Mouse (Mus musculus) lung, postnatal 0 days (tissue): ENCODE measurements at regions not wholly inside any gene's neighbourhood (a gene's known extent, or its start where the extent isn't known, plus 50 kb on each side); places are given as distances from the start of the nearest gene placed in this dataset.

Experiments
- ATAC-seq: fragments of 200-750 bp; cut with Nextera tagmentation; 2 replicates; pipeline ENCODE4 v1.8.0; 2017; ENCODE audit warnings: moderate library complexity
- DNase-seq: peaks from one replicate; pipeline ENCODE4 v3.0.0-alpha.2; 2016; ENCODE audit warnings: low spot score
- H3K27ac ChIP-seq: fragments of 300-500 bp; sonication (generic); 2 replicates; pipeline ENCODE4 v1.5.1; 2014; ENCODE audit warnings: antibody characterized with exemption, mild to moderate bottlenecking, low read length, mixed read lengths
- H3K27me3 ChIP-seq: fragments of 300-500 bp; sonication (generic); replicated peaks from 2 replicates; pipeline ENCODE4 v1.6.1; 2014; ENCODE audit warnings: low read length, mixed read lengths; ENCODE audit not compliant: insufficient read depth
- H3K36me3 ChIP-seq: fragments of 300-500 bp; sonication (generic); 2 replicates; pipeline ENCODE4 v1.6.1; 2014; ENCODE audit warnings: low read length, mixed read lengths; ENCODE audit not compliant: insufficient read depth
- H3K4me1 ChIP-seq: fragments of 300-500 bp; sonication (generic); 2 replicates; pipeline ENCODE4 v1.6.1; 2014; ENCODE audit warnings: antibody characterized with exemption, low read depth, low read length, mixed read lengths; ENCODE audit not compliant: insufficient read depth
- H3K4me2 ChIP-seq: fragments of 300-500 bp; sonication (generic); replicated peaks from 2 replicates; pipeline ENCODE4 v1.6.1; 2014; ENCODE audit warnings: low read depth, mild to moderate bottlenecking, low read length, moderate library complexity, mixed read lengths
- H3K4me3 ChIP-seq: fragments of 300-500 bp; sonication (generic); 2 replicates; pipeline ENCODE4 v1.5.1; 2014; ENCODE audit warnings: low read depth, low read length
- H3K9ac ChIP-seq: fragments of 300-500 bp; sonication (generic); replicated peaks from 2 replicates; pipeline ENCODE4 v1.6.1; 2014; ENCODE audit warnings: low read depth, mild to moderate bottlenecking
- H3K9me3 ChIP-seq: fragments of 300-500 bp; sonication (generic); 2 replicates; pipeline ENCODE4 v1.6.1; 2016; ENCODE audit warnings: low read length, mixed read lengths
- CTCF ChIP-seq: IDR thresholded peaks from 2 replicates; pipeline ENCODE4 v1.5.1; 2016; ENCODE audit warnings: antibody characterized with exemption, mild to moderate bottlenecking
- EP300 ChIP-seq: IDR thresholded peaks from 2 replicates; pipeline ENCODE4 v1.6.1; 2016; ENCODE audit warnings: antibody characterized with exemption, mild to moderate bottlenecking, control low read depth
- WGBS: fragments of 180-500 bp; shearing (Covaris S2); extraction: QIAGEN DNeasy Blood & Tissue Kit; methylation state at CpG from one replicate; pipeline ENCODE4 v1.1.7; 2014; 5-methylcytosine and 5-hydroxymethylcytosine counted together

DNA sequence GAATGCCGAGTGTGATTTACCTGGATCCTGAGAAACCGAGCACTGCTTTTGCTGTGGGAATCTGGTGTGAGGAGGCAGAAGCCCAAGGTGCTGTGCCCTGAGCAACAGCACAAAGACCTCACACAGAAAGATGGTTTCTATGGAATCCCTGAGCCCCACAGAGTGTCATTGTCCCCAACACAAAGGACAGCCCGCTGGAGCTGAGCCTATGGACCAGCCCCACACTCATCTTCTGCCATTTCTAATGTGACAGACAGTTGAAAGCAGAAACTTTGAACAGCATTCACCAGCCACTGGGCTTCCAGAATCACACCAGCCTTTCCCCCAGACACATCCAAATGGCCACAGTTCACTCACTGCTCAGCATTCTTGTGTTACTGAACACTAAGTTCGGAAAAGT, 171.5 kb upstream of the A430005L14Rik start:
- Histone ChIP-seq H3K9me3 (no peaks in the 10 kb centered on the region), H3K36me3 (no peaks in the 10 kb centered on the region), H3K4me2 (no peak overlapping the region), H3K9ac (no peak overlapping the region), H3K27ac (no peak overlapping the region), H3K27me3 (no peaks in the 10 kb centered on the region), H3K4me3 (no peak overlapping the region), H3K4me1 (no peaks in the 10 kb centered on the region)
- DNase-seq, result no peak
- WGBS, result 80% methylated on average over 4 of the region's 4 CpGs
- no peak for ATAC-seq
- TF ChIP-seq EP300, result no peak
- TF ChIP-seq CTCF, result no peak

- H3K27ac ChIP-seq, result no peak overlapping the region
- no peak overlapping the region for H3K9ac ChIP-seq
- TF ChIP-seq EP300, result no peak
- TF ChIP-seq CTCF, result no peak
- no peaks in the 10 kb centered on the region for H3K9me3 ChIP-seq
- no peaks in the 10 kb centered on the region for H3K4me1 ChIP-seq
- H3K36me3 ChIP-seq, result no peaks in the 10 kb centered on the region
- H3K4me2 ChIP-seq, result no peak overlapping the region
- no peaks in the 10 kb centered on the region for H3K27me3 ChIP-seq
- WGBS, result 55% methylated on average over 13 of the region's 13 CpGs
- DNase-seq (no peak), ATAC-seq (no peak)
- H3K4me3 ChIP-seq, result no peak overlapping the region
Observed at GRCm38 (mm10) chr4:153792307-153792706, 164.7 kb upstream of the A430005L14Rik start.

GRCm38 (mm10) chr4:153798061-153798460, 159.0 kb upstream of the A430005L14Rik start:
- ATAC-seq, result no peak
- H3K9ac ChIP-seq, result no peak overlapping the region
- no peaks in the 10 kb centered on the region for H3K36me3 ChIP-seq
- H3K27ac ChIP-seq, result no peak overlapping the region
- no peaks in the 10 kb centered on the region for H3K9me3 ChIP-seq
- no peak overlapping the region for H3K4me2 ChIP-seq
- H3K27me3 ChIP-seq, result no peaks in the 10 kb centered on the region
- H3K4me1 ChIP-seq, result no peaks in the 10 kb centered on the region
- no peak for DNase-seq
- WGBS, result 65% methylated on average over 7 of the region's 7 CpGs
- TF ChIP-seq EP300, result no peak
- TF ChIP-seq CTCF, result no peak
- no peak overlapping the region for H3K4me3 ChIP-seq

DNA sequence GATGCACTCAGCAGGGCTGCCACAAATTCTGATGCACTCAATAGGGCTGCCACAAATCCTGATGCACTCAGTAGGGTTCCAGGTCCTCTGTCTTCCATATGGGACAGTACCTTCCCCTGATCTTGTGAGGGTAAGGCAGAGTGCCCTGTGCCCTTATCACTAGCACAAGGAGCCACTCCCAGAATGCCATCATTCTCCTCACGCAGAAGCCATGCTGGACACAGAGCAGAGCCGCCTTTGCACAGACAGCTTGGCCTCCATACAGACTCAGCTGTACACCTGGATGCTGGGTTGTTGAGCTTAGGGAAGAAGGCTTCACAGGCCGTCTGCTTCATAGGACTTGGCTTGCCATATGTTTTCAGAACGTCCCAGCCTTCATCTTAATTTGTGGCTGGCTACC, 151.3 kb upstream of the A430005L14Rik start:
- H3K4me3 ChIP-seq, result no peak overlapping the region
- TF ChIP-seq CTCF (no peak), EP300 (no peak)
- H3K9ac ChIP-seq, result no peak overlapping the region
- no peaks in the 10 kb centered on the region for H3K4me1 ChIP-seq
- H3K9me3 ChIP-seq, result no peaks in the 10 kb centered on the region
- H3K27me3 ChIP-seq, result no peaks in the 10 kb centered on the region
- H3K36me3 ChIP-seq, result no peaks in the 10 kb centered on the region
- 27% methylated on average over 4 of the region's 4 CpGs for WGBS
- DNase-seq, result no peak
- no peak for ATAC-seq
- H3K4me2 ChIP-seq, result no peak overlapping the region
- H3K27ac ChIP-seq, result no peak overlapping the region

- H3K4me2 ChIP-seq, result no peak overlapping the region
- WGBS, result 6% methylated on average over 10 of the region's 10 CpGs
- no peak overlapping the region for H3K9ac ChIP-seq
- peak; percentile 59 for ATAC-seq
- peak; percentile 28 for DNase-seq
- H3K9me3 ChIP-seq, result no peaks in the 10 kb centered on the region
- no peaks in the 10 kb centered on the region for H3K27me3 ChIP-seq
- no peak overlapping the region for H3K4me3 ChIP-seq
- H3K4me1 ChIP-seq, result no peaks in the 10 kb centered on the region
- no peaks in the 10 kb centered on the region for H3K36me3 ChIP-seq
- no peak overlapping the region for H3K27ac ChIP-seq
- TF ChIP-seq EP300 (no peak), CTCF (no peak)
Observed at GRCm38 (mm10) chr4:153806180-153806692, 150.8 kb upstream of the A430005L14Rik start.

GRCm38 (mm10) chr4:153806820-153807436, 150.1 kb upstream of the A430005L14Rik start:
- no peaks in the 10 kb centered on the region for H3K9me3 ChIP-seq
- DNase-seq (no peak), ATAC-seq (no peak)

GRCm38 (mm10) chr4:153812866-153813265, 144.2 kb upstream of the A430005L14Rik start:
- no peak overlapping the region for H3K27ac ChIP-seq
- H3K4me3 ChIP-seq, result no peak overlapping the region
- H3K4me2 ChIP-seq, result no peak overlapping the region
- H3K4me1 ChIP-seq, result no peaks in the 10 kb centered on the region
- no peak overlapping the region for H3K9ac ChIP-seq
- DNase-seq, result no peak
- WGBS, result 79% methylated on average over 9 of the region's 9 CpGs
- H3K27me3 ChIP-seq, result no peaks in the 10 kb centered on the region
- H3K36me3 ChIP-seq, result no peaks in the 10 kb centered on the region
- TF ChIP-seq CTCF (no peak), EP300 (no peak)
- no peaks in the 10 kb centered on the region for H3K9me3 ChIP-seq
- no peak for ATAC-seq

More at GRCm38 (mm10) chr4:153806820-153807436, 150.1 kb upstream of the A430005L14Rik start:
- Histone ChIP-seq H3K4me2 (no peak overlapping the region), H3K27ac (no peak overlapping the region), H3K9ac (no peak overlapping the region), H3K36me3 (no peaks in the 10 kb centered on the region), H3K4me3 (no peak overlapping the region), H3K27me3 (no peaks in the 10 kb centered on the region), H3K4me1 (no peaks in the 10 kb centered on the region)
- no peak for TF ChIP-seq CTCF
- TF ChIP-seq EP300, result no peak
- 40% methylated on average over 10 of the region's 10 CpGs for WGBS
